Mouse (Mus musculus) A20 (cell line): ENCODE data around the gene Dhcr24.

ENCODE experiments used
- DNase-seq: peaks from one replicate; pipeline ENCODE4 v3.0.0-alpha.2; 2011; ENCODE audit warnings: low read depth, low spot score

Gene Dhcr24

DNA sequence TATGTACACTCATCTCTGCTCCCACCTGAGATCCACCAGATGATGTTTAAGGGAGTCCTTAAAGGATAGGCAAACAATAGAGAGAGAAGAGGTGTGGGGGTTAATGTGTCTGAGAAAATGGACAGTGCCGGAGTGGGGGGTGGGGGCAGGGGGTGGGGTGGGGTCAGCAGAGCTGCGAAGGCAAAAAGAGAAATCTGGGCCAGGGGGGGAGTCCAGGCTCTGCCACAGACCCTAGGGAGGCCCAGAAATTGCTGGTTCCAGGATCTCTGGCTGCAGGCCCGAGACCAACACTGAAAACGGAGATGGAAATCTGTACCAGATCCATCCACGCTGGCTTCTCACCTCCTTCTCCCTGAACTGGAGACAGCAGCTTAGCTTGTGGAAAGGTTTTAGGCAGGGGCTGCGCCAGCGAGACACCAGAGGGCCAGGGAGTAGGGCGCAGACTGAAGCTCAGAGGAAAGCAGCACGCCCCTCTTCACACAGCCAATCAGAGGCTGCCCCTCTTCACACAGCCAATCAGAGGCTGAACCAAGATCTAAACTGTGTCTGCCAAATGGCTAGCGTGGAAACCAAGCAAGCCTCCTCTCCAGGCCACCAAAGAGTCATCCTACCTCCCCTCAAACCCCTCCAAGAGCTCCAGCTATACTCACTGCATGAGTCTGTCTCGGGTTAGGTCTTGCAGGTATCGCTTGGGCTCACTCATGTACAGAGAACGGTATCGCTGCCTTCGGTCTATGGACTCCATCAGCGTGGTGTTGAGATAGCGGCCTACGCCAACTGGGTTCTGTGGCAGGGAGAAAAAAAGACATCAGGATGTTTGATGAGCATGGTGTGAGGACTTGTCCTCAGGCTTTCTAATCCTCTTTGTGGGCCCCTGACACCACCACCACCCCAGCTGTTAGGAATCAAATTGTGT lies 46.1 kb downstream of the Dhcr24 start:
- no peak for DNase-seq

- no peak for DNase-seq
These were observed 47.1 kb downstream of the Dhcr24 start for GRCm38 (mm10) chr4:106607905-106608304.

- no peak for DNase-seq
These were observed 52.3 kb downstream of the Dhcr24 start for GRCm38 (mm10) chr4:106613105-106613504.

GRCm38 (mm10) chr4:106613560-106613959 lies 52.7 kb downstream of the Dhcr24 start:
- DNase-seq, result no peak

- DNase-seq, result peak; percentile 70
These were observed 53.5 kb downstream of the Dhcr24 start for GRCm38 (mm10) chr4:106614180-106614797.

GRCm38 (mm10) chr4:106614881-106615280 lies 54.0 kb downstream of the Dhcr24 start:
- no peak for DNase-seq

DNA sequence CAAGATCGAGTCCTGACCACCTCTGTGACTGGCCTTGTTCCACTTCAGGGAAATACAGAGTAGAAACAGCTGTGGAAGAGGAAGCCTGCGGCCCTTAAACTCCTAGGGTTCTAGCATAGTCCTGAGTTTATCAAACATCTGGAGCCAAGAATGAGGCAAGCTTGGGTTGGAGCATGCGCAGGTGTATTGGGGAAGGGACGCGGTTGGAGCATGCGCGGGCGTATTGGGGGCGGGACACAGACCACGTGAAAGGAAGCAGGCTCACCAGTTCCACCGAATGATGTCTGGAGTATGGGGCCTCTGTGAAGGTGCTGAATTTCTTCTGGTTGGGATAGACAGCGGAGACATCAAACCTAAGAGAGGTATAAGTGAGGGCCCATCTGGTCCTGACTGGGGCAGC lies 54.8 kb downstream of the Dhcr24 start:
- DNase-seq, result no peak

- no peak for DNase-seq
These were observed 56.2 kb downstream of the Dhcr24 start, which contains the start of gene Lexm for GRCm38 (mm10) chr4:106617056-106617455. Gene Lexm (minus strand): TSS chr4:106617241.

DNA sequence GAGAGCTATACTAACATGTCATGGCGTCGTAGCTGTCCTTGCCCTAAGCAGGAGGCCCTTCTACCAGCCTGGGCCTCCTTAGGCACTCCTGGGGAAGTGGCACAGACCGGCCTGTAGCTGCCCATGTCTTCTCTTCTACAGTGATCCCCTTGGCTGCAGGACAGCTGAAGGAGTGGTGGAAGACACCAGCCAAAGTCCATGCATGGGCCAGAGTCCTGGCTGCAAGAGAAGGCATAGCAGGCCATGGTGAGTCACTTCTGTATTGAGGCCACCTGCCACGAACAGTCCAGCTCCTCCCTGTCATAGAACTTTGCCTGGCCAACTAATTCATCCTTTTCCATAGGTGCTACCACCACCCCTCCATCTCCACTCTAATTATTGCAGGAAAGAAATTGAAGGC lies 58.1 kb downstream of the Dhcr24 start:
- DNase-seq, result no peak

- DNase-seq, result no peak
These were observed 60.6 kb downstream of the Dhcr24 start for GRCm38 (mm10) chr4:106621428-106621827.

GRCm38 (mm10) chr4:106622030-106622493 lies 61.2 kb downstream of the Dhcr24 start, which contains the start of gene Ttc22:
Gene Ttc22 (plus strand): TSS chr4:106622432.
- DNase-seq, result no peak

- no peak for DNase-seq
These were observed 61.9 kb downstream of the Dhcr24 start for GRCm38 (mm10) chr4:106622712-106623111.

DNA sequence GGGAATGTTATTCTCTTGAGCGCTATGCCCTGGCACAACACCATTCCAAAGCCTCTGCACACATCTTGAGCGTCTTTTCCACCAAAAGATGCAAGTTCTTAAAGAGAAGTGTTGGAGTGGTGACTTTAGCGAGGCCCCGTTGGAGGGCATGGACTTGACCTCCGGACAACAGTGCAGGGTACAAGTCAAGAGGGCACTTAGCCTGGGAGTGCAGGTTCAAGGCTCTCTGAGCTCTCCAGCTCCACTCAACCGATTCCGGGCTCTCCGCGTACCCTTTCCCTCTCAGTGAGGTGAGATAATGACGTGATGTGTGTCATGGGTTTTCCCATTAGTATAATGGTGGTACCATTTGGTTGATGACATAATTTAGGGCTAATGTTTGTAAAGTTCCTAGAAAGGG lies 63.4 kb downstream of the Dhcr24 start:
- no peak for DNase-seq

- DNase-seq, result no peak
These were observed 67.0 kb downstream of the Dhcr24 start for GRCm38 (mm10) chr4:106627809-106628208.

- no peak for DNase-seq
These were observed 68.0 kb downstream of the Dhcr24 start for GRCm38 (mm10) chr4:106628650-106629360.

GRCm38 (mm10) chr4:106629374-106629773 lies 68.5 kb downstream of the Dhcr24 start:
- no peak for DNase-seq

DNA sequence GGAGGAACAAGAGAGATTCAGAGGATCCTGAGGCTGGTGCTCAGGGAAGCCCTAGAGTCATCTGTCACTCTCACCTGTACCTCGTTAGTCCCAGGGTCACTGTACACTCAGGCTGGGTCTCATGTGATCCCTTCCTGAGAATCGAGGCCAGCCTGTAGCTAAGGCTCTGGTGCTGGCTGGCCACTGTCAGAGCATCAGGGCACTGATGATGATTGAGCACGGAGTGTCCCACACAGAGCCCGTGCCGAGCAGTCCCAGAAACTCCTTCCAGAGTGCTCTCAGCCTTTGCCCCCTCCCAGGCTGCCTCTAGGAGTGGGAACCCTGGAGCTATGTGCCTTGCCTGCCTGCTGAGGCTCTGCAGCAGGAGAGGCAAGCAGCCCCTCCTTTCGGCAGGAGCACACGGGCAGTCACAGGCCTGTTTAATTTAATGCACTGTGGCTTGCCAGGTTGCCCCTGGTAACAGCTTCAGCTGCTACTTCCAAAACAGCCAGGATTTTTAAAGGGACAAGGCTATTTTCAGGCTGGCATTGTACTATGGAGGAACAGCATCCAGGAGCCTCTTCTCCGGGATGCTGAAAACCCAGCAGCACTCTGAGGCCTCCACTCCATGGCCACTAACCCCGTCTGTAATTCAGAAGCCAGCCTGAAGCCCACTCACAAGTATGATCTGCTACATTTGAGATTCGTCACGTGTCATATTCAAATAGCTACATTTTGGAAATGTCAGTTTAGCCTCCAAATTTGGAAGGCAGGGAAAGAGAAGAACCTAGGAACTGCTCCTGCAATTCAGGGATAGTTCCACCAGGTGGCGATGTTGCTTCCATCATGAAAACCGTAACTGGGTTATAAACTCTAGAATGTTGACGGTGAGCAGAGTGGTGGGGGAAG lies 69.7 kb downstream of the Dhcr24 start:
- DNase-seq, result peak; percentile 54

DNA sequence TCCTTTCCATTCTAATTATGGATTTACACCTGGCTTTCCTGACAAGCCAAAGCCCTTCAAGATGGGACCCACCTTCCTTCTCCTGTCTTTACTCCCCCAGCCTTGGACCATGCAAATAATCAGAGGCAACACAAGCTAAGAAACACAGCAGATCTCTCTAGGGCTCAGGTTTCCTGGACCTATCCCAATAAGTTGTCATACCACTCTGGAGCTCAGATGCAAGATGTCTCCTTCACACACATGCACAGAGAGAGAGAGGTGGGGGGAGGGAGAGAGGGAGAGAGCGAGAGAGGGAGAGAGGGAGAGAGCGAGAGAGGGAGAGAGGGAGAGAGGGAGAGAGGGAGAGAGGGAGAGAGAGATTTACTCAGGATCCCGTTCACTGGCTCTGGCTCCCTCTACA lies 71.5 kb downstream of the Dhcr24 start:
- DNase-seq, result no peak

DNA sequence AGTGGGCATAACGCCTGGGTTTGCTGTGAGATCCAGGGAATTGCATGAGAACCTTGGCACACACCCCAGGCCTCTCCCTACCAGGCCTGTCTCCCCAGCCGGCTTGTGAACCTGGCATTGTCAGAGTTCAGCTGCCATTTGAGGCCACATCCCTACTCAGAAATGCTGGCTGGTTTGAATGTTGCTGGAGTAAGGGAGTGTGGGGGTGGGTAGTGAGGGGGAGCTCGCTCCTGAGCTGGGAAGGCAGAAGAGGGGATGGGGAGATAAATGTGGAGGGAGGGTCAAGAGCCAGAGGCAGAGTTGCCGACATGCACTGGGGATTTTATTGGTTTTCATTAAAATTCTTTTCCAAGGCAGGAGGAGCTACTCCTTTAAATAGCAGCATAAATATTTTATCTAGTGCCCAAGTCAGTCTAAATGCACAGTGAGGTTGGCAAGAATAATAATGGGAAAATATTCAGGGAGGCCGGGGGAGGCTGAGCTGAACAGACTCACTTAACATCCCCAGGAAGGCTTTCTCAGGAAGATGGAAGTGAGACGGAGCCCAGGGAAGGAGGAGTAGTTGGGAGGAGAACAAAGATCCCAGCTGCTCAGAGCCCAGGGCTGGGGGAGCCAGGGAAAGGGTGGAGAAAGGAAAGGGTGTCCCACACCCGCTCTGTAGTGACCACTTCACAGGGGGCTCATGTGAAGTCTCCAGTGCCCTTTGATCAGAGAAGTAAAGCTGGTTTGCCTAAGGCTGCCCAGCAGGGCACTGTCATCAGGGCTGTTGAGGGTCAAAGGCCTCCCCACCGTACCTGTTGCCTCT lies 72.6 kb downstream of the Dhcr24 start:
- DNase-seq, result no peak

DNA sequence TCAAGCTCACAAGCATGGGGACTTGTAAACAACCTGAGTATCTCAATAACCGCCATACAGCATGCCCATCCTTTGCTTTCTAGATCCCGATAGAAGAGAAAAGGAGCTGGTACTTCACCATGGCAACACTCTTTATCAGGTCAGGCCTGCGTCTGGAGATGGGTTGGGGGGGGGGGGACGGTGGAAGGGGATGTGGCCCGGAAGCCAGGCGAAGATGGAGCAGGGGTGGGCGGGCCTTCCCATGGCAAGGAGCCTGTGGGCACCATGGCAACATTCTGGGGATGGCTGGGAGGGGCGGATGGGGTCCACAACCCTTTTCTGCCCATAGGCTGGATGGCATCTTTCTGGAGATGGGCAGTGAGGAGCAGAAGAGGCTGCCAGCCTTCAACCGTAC lies 73.2 kb downstream of the Dhcr24 start:
- DNase-seq, result no peak
